Mouse (Mus musculus) stomach, postnatal 0 days (tissue): ENCODE results near the gene Magel2. TPM values are rescaled to one million over a fixed set of nuclear protein-coding genes. Genes with fewer than 3 reads are reported as not detected.

ENCODE experiments used
- ATAC-seq: fragments of 200-750 bp; cut with Nextera tagmentation; 2 replicates; pipeline ENCODE4 v1.8.0; 2017; ENCODE audit not compliant: low FRiP score, low TSS enrichment
- DNase-seq: peaks from one replicate; pipeline ENCODE4 v3.0.0-alpha.2; 2016; ENCODE audit warnings: low spot score
- H3K27ac ChIP-seq: fragments of 300-500 bp; sonication (generic); replicated peaks from 2 replicates; pipeline ENCODE4 v1.5.1; 2014; ENCODE audit warnings: mild to moderate bottlenecking, control low read depth
- H3K27me3 ChIP-seq: fragments of 300-500 bp; sonication (generic); 2 replicates; pipeline ENCODE4 v1.6.1; 2014; ENCODE audit warnings: low read length; ENCODE audit not compliant: control insufficient read depth, insufficient read depth
- H3K36me3 ChIP-seq: fragments of 300-500 bp; sonication (generic); 2 replicates; pipeline ENCODE4 v1.6.1; 2014; ENCODE audit warnings: low read length, mixed read lengths; ENCODE audit not compliant: control insufficient read depth, insufficient read depth
- H3K4me1 ChIP-seq: fragments of 300-500 bp; sonication (generic); replicated peaks from 2 replicates; pipeline ENCODE4 v1.6.1; 2014; ENCODE audit warnings: antibody characterized with exemption; ENCODE audit not compliant: control insufficient read depth, insufficient read depth
- H3K4me2 ChIP-seq: fragments of 300-500 bp; sonication (generic); replicated peaks from 2 replicates; pipeline ENCODE4 v1.6.1; 2014; ENCODE audit warnings: low read depth, mild to moderate bottlenecking, control low read depth, moderate library complexity
- H3K4me3 ChIP-seq: fragments of 300-500 bp; sonication (generic); 2 replicates; pipeline ENCODE4 v1.5.1; 2014; ENCODE audit warnings: low read depth, low read length, control low read depth
- H3K9ac ChIP-seq: fragments of 300-500 bp; sonication (generic); 2 replicates; pipeline ENCODE4 v1.6.1; 2014; ENCODE audit warnings: mild to moderate bottlenecking, low read length, control low read depth, mixed read lengths
- H3K9me3 ChIP-seq: fragments of 300-500 bp; sonication (generic); 2 replicates; pipeline ENCODE4 v1.6.1; 2016; ENCODE audit warnings: low read length; ENCODE audit not compliant: control insufficient read depth
- CTCF ChIP-seq: IDR thresholded peaks from 2 replicates; pipeline ENCODE4 v1.5.1; 2016; ENCODE audit warnings: antibody characterized with exemption, low read depth, mild to moderate bottlenecking, moderate library complexity
- EP300 ChIP-seq: optimal IDR thresholded peaks from 2 replicates; pipeline ENCODE3; 2016; ENCODE audit warnings: antibody characterized with exemption
- WGBS: fragments of 180-500 bp; shearing (Covaris S2); extraction: QIAGEN DNeasy Blood & Tissue Kit; methylation state at CpG from one replicate; pipeline ENCODE4 v1.1.7; 2014; 5-methylcytosine and 5-hydroxymethylcytosine counted together
- polyA plus RNA-seq: library from polyadenylated mRNA; unstranded; fragments of >200 nt; fragmentation: Nextera tagmentation; extraction: Ambion mirVana; gene quantifications from 2 replicates; pipeline ENCODE4 v1.2.1, GENCODE M21; 2015

Gene Magel2
- polyA plus RNA-seq, 1 experiment from 2014 or later, result 0.19 TPM

GRCm38 (mm10) chr7:62428337-62428736 is 51.5 kb downstream of the Magel2 start:
- no peak overlapping the region for H3K4me3 ChIP-seq
- ATAC-seq (no peak), DNase-seq (no peak)
- H3K9me3 ChIP-seq, result no peaks in the 10 kb centered on the region
- TF ChIP-seq EP300 (no peak), CTCF (peak; percentile 74)
- H3K9ac ChIP-seq, result no peak overlapping the region
- no peaks in the 10 kb centered on the region for H3K4me1 ChIP-seq
- H3K27me3 ChIP-seq, result no peaks in the 10 kb centered on the region
- no peak overlapping the region for H3K27ac ChIP-seq
- no peak overlapping the region for H3K4me2 ChIP-seq
- WGBS, result 22% methylated on average over 8 of the region's 8 CpGs
- H3K36me3 ChIP-seq, result no peaks in the 10 kb centered on the region

Other genes with a start within 250 kb of the Magel2 start
- gene Ndn, start 30.4 kb upstream of the Magel2 start, polyA plus RNA-seq, result 34.7 and 35.8 TPM in 2 replicates
- gene Mkrn3, start 43.1 kb downstream of the Magel2 start, polyA plus RNA-seq, result 1.9 and 2.2 TPM in 2 replicates
- 6.4 and 7.7 TPM in 2 replicates for gene Peg12, start 87.5 kb downstream of the Magel2 start, polyA plus RNA-seq